7 mouse cellular contexts compared by ENCODE assay signal in genomic region chr10:81302288-81302687, GRCm38 (mm10). TPM values are rescaled to one million over a fixed set of nuclear protein-coding genes. Genes with fewer than 3 reads are reported as not detected.
DNase-seq lines count a peak whose midpoint lies in the region; ATAC-seq and TF ChIP-seq lines count a peak whose summit lies in the region.

No protein-coding gene starts in this region.

- no peak for ATAC-seq in kidney, embryonic 16.5 days (ENCODE audit: low FRiP score, low TSS enrichment)
- ATAC-seq in limb, embryonic 13.5 days (ENCODE audit: low FRiP score, low read depth) = no peak

- no peak for TF ChIP-seq POLR2A in cortical plate, adult 2 months (IDR thresholded peaks at IDR 0.05; ENCODE audit: extremely low read depth, insufficient read depth, low read length)

- H3K4me1 ChIP-seq in kidney, embryonic 16.5 days (ENCODE audit: insufficient read depth, low read length) = peaks cover 73% of the 10 kb centered on the region
- H3K4me1 ChIP-seq in cortical plate, adult 2 months (ENCODE audit: control insufficient read depth, insufficient read depth, low read length) = peaks cover 34% of the 10 kb centered on the region
- H3K4me1 ChIP-seq in forebrain, embryonic 10.5 days = peaks cover 70% of the 10 kb centered on the region
- peaks cover 16% of the 10 kb centered on the region for H3K4me1 ChIP-seq in limb, embryonic 13.5 days

- H3K27ac ChIP-seq in kidney, embryonic 16.5 days (ENCODE audit: low read length) = peak overlapping the region; percentile 56
- H3K27ac ChIP-seq in cortical plate, adult 2 months (ENCODE audit: insufficient read depth, low read length) = peak overlapping the region; percentile 31
- H3K27ac ChIP-seq in forebrain, embryonic 10.5 days = peak overlapping the region; percentile 20
- H3K27ac ChIP-seq in limb, embryonic 13.5 days = no peak overlapping the region; the same call in 1 of the 2 replicates

- H3K9me3 ChIP-seq in kidney, embryonic 16.5 days (ENCODE audit: low read length) = no peaks in the 10 kb centered on the region
- H3K9me3 ChIP-seq in forebrain, embryonic 10.5 days = no peaks in the 10 kb centered on the region
- H3K9me3 ChIP-seq in limb, embryonic 13.5 days = no peaks in the 10 kb centered on the region

- peaks cover 16% of the 10 kb centered on the region for H3K36me3 ChIP-seq in kidney, embryonic 16.5 days (ENCODE audit: insufficient read depth, low read length)
- H3K36me3 ChIP-seq in forebrain, embryonic 10.5 days (replicated peaks) = peaks cover 48% of the 10 kb centered on the region
- H3K36me3 ChIP-seq in limb, embryonic 13.5 days = peaks cover 18% of the 10 kb centered on the region

- no peaks in the 10 kb centered on the region for H3K27me3 ChIP-seq in kidney, embryonic 16.5 days (ENCODE audit: insufficient read depth, low read length)
- H3K27me3 ChIP-seq in forebrain, embryonic 10.5 days (ENCODE audit: poor library complexity, severe bottlenecking) = no peaks in the 10 kb centered on the region
- no peaks in the 10 kb centered on the region for H3K27me3 ChIP-seq in limb, embryonic 13.5 days

- 53% methylated on average over 4 of the region's 4 CpGs for WGBS in kidney, embryonic 16.5 days
- 75% methylated on average over 4 of the region's 4 CpGs for WGBS in forebrain, embryonic 10.5 days
- 73% methylated on average over 4 of the region's 4 CpGs for WGBS in limb, embryonic 13.5 days

- no peak for DNase-seq in kidney, postnatal 25 days
- no peak for DNase-seq in forebrain, embryonic 10.5 days (ENCODE audit: extremely low spot score, low spot score)
- DNase-seq in layer of hippocampus, postnatal 25 days (ENCODE audit: extremely low spot score in 1 of 2, low spot score in 1 of 2) = no peak
- DNase-seq in adrenal gland, adult (ENCODE audit: inconsistent age in 2 of 2, low spot score in 1 of 2) = no peak

- no peak for TF ChIP-seq CTCF in cortical plate, adult 2 months (IDR thresholded peaks at IDR 0.05; ENCODE audit: extremely low read depth, insufficient read depth, low read length)

- 0 out of 2 replicates have a peak overlapping the region, but pooled peaks have one; percentile 32 for H3K9ac ChIP-seq in kidney, embryonic 16.5 days (replicated peaks; ENCODE audit: low read length)
- peak overlapping the region; percentile 40 for H3K9ac ChIP-seq in limb, embryonic 13.5 days

- no peak overlapping the region for H3K4me3 ChIP-seq in kidney, embryonic 16.5 days (ENCODE audit: low read length)
- peak overlapping the region; percentile 19 for H3K4me3 ChIP-seq in cortical plate, adult 2 months (ENCODE audit: insufficient read depth, low read length)
- peak overlapping the region; percentile 6; the same call in 1 of the 2 replicates for H3K4me3 ChIP-seq in forebrain, embryonic 10.5 days
- no peak overlapping the region for H3K4me3 ChIP-seq in limb, embryonic 13.5 days

- H3K4me2 ChIP-seq in kidney, embryonic 16.5 days (replicated peaks; ENCODE audit: low read depth, low read length) = peak overlapping the region; percentile 20; the same call in 1 of the 2 replicates
- 0 out of 2 replicates have a peak overlapping the region, but pooled peaks have one; percentile 9 for H3K4me2 ChIP-seq in limb, embryonic 13.5 days (replicated peaks)

RNA-seq across cellular contexts. Expression of gene Pip5k1c, which starts 9.5 kb away (rescaled TPM):
- 62.9 and 63.9 TPM in 2 replicates for polyA plus RNA-seq in kidney, embryonic 16.5 days (2015; fragmentation: Nextera tagmentation; extraction: Ambion mirVana)
- polyA plus RNA-seq in cortical plate, adult 2 months (2012; rRNA removed) = 414 and 443 TPM in 2 replicates
- 60.6 and 62.1 TPM in 2 replicates for polyA plus RNA-seq in forebrain, embryonic 10.5 days (2016; fragmentation: Nextera tagmentation; extraction: Ambion mirVana)
- polyA plus RNA-seq in limb, embryonic 13.5 days (2015; fragmentation: Nextera tagmentation; extraction: Ambion mirVana) = 51.5 and 58.5 TPM in 2 replicates
- 100 to 1,000 TPM; 306 to 318 TPM for total RNA-seq in layer of hippocampus, postnatal 25 days (2021)

RNA-seq across cellular contexts. Expression of gene Tjp3, which starts 10.9 kb away (rescaled TPM):
- polyA plus RNA-seq in kidney, embryonic 16.5 days (2015; fragmentation: Nextera tagmentation; extraction: Ambion mirVana) = 21.9 and 22.6 TPM in 2 replicates
- 0.15 and 0.17 TPM in 2 replicates for polyA plus RNA-seq in cortical plate, adult 2 months (2012; rRNA removed)
- polyA plus RNA-seq in forebrain, embryonic 10.5 days (2016; fragmentation: Nextera tagmentation; extraction: Ambion mirVana) = 8.8 and 10.1 TPM in 2 replicates
- polyA plus RNA-seq in limb, embryonic 13.5 days (2015; fragmentation: Nextera tagmentation; extraction: Ambion mirVana) = 2.6 and 2.9 TPM in 2 replicates
- total RNA-seq in layer of hippocampus, postnatal 25 days (2021) = 1 to 10 TPM in 1 of 2 experiments, under 1 TPM in 1; 0.86 to 1.2 TPM

RNA-seq across cellular contexts. Expression of gene Cactin, which starts 18.6 kb away (rescaled TPM):
- polyA plus RNA-seq in kidney, embryonic 16.5 days (2015; fragmentation: Nextera tagmentation; extraction: Ambion mirVana) = 42.3 and 43.2 TPM in 2 replicates
- polyA plus RNA-seq in cortical plate, adult 2 months (2012; rRNA removed) = 32.2 and 33.0 TPM in 2 replicates
- 56.0 and 56.7 TPM in 2 replicates for polyA plus RNA-seq in forebrain, embryonic 10.5 days (2016; fragmentation: Nextera tagmentation; extraction: Ambion mirVana)
- 41.8 and 42.3 TPM in 2 replicates for polyA plus RNA-seq in limb, embryonic 13.5 days (2015; fragmentation: Nextera tagmentation; extraction: Ambion mirVana)
- 10 to 100 TPM; 28.1 to 30.0 TPM for total RNA-seq in layer of hippocampus, postnatal 25 days (2021)

RNA-seq across cellular contexts. Expression of gene Tbxa2r, which starts 26.2 kb away (rescaled TPM):
- 19.7 and 20.2 TPM in 2 replicates for polyA plus RNA-seq in kidney, embryonic 16.5 days (2015; fragmentation: Nextera tagmentation; extraction: Ambion mirVana)
- polyA plus RNA-seq in cortical plate, adult 2 months (2012; rRNA removed) = 2.7 and 2.9 TPM in 2 replicates
- 2.4 and 3.0 TPM in 2 replicates for polyA plus RNA-seq in forebrain, embryonic 10.5 days (2016; fragmentation: Nextera tagmentation; extraction: Ambion mirVana)
- polyA plus RNA-seq in limb, embryonic 13.5 days (2015; fragmentation: Nextera tagmentation; extraction: Ambion mirVana) = 5.2 and 7.8 TPM in 2 replicates
- 1 to 10 TPM; 1.1 to 1.5 TPM for total RNA-seq in layer of hippocampus, postnatal 25 days (2021)

RNA-seq across cellular contexts. Expression of gene Apba3, which starts 35.5 kb away (rescaled TPM):
- 88.6 and 88.7 TPM in 2 replicates for polyA plus RNA-seq in kidney, embryonic 16.5 days (2015; fragmentation: Nextera tagmentation; extraction: Ambion mirVana)
- polyA plus RNA-seq in cortical plate, adult 2 months (2012; rRNA removed) = 52.1 and 58.2 TPM in 2 replicates
- 51.9 and 52.1 TPM in 2 replicates for polyA plus RNA-seq in forebrain, embryonic 10.5 days (2016; fragmentation: Nextera tagmentation; extraction: Ambion mirVana)
- 63.3 and 63.5 TPM in 2 replicates for polyA plus RNA-seq in limb, embryonic 13.5 days (2015; fragmentation: Nextera tagmentation; extraction: Ambion mirVana)
- total RNA-seq in layer of hippocampus, postnatal 25 days (2021) = 10 to 100 TPM; 35.4 to 39.5 TPM

Comparison
In these comparisons a context has a peak if more than half of its experiments do, and no peak if none do; other contexts are left out.
1. H3K4me3 ChIP-seq: peak in cortical plate, adult 2 months (single experiment) and forebrain, embryonic 10.5 days (single experiment); none in kidney, embryonic 16.5 days (single experiment) and limb, embryonic 13.5 days (single experiment).